Mouse (Mus musculus): Measurements from ENCODE around the gene Hivep3.

DNA sequence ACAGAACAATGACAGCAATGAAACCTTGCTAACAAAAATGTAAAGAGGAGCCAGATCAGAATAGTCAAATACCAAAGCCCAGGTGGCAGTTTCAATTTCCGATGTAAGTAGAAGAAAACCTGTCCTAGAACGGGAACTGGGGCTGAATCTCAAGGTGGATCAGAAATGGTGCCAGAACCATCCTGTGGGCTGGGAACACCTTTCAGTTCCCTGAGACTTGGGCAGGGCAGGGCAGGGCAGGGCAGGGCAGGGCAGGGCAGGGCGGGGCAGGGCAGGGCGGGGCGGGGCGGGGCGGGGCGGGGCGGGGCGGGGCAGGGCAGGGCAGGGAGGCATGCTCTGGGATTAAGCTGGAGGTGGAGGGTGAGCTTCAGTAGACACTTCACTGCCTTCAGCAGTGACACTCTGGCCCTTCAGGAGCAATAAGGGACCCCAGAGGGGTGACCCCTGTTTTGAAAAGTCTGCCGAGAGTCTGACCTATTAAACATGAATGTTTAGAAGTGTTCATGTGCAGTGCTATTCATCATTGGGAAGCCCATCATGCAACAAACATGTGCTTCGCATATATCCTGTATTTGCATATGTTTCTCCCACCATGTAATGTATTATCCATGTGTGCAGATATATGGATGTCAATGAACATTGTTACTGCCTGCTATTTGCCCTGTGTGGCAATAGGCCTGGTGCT lies 80.1 kb downstream of the Hivep3 start:
- TF ChIP-seq POLR2A (IDR thresholded peaks at IDR 0.05; ENCODE audit: low read depth, low read length): peak; percentile 84
- peak; percentile 82; the same call in 1 of the 2 replicates for TF ChIP-seq MAX (IDR thresholded peaks at IDR 0.05; ENCODE audit: low read length)
- TF ChIP-seq CTCF (conservative IDR thresholded peaks at IDR 0.05 in 1 of 2, IDR thresholded peaks at IDR 0.05 in 1 of 2; ENCODE audit: low read depth in 2 of 2, low read length in 2 of 2): no peak
- no peak for TF ChIP-seq E2F4 (IDR thresholded peaks at IDR 0.05; ENCODE audit: insufficient replicate concordance, low read depth, low read length)
- peak; percentile 78 for TF ChIP-seq TBP (conservative IDR thresholded peaks at IDR 0.05; ENCODE audit: low read depth, low read length)
